Mouse (Mus musculus) neural tube, embryonic 11.5 days (tissue): ENCODE measurements around the gene Ncapg. TPM values are rescaled to one million over a fixed set of nuclear protein-coding genes. Genes with fewer than 3 reads are reported as not detected.

Experiments used
- ATAC-seq: fragments of 200-750 bp; cut with Nextera tagmentation; 2 replicates; pipeline ENCODE4 v1.8.0; 2017; ENCODE audit warnings: moderate number of reproducible peaks, mild to moderate bottlenecking, moderate TSS enrichment, moderate library complexity; ENCODE audit not compliant: insufficient read depth, low FRiP score, low TSS enrichment
- DNase-seq: peaks from one replicate; pipeline ENCODE4 v3.0.0-alpha.2; 2015; ENCODE audit warnings: low spot score
- H3K27ac ChIP-seq: fragments of 300-500 bp; sonication (generic); 2 replicates; pipeline ENCODE4 v1.5.1; 2014; ENCODE audit warnings: low read depth, mild to moderate bottlenecking, low read length
- H3K27me3 ChIP-seq: fragments of 300-500 bp; sonication (generic); 2 replicates; pipeline ENCODE4 v1.6.1; 2014; ENCODE audit warnings: mild to moderate bottlenecking, low read length, mixed read lengths; ENCODE audit not compliant: control insufficient read depth, insufficient read depth
- H3K36me3 ChIP-seq: fragments of 300-500 bp; sonication (generic); 2 replicates; pipeline ENCODE4 v1.6.1; 2014; ENCODE audit warnings: mild to moderate bottlenecking, low read length, moderate library complexity, mixed read lengths; ENCODE audit not compliant: control insufficient read depth, insufficient read depth
- H3K4me1 ChIP-seq: fragments of 300-500 bp; sonication (generic); 2 replicates; pipeline ENCODE4 v1.6.1; 2014; ENCODE audit warnings: low read length, mixed read lengths; ENCODE audit not compliant: control insufficient read depth, insufficient read depth
- H3K4me2 ChIP-seq: fragments of 300-500 bp; sonication (generic); 2 replicates; pipeline ENCODE4 v1.6.1; 2014; ENCODE audit warnings: low read depth, mild to moderate bottlenecking, moderate library complexity
- H3K4me3 ChIP-seq: fragments of 300-500 bp; sonication (generic); 2 replicates; pipeline ENCODE4 v1.5.1; 2014; ENCODE audit warnings: low read depth, low read length
- H3K9ac ChIP-seq: fragments of 300-500 bp; sonication (generic); 2 replicates; pipeline ENCODE4 v1.6.1; 2014; ENCODE audit warnings: mild to moderate bottlenecking, low read length
- H3K9me3 ChIP-seq: fragments of 300-500 bp; sonication (generic); 2 replicates; pipeline ENCODE4 v1.6.1; 2016; ENCODE audit warnings: low read length; ENCODE audit not compliant: control insufficient read depth
- WGBS: fragments of 180-500 bp; shearing (Covaris S2); extraction: QIAGEN DNeasy Blood & Tissue Kit; methylation state at CpG from one replicate; pipeline ENCODE4 v1.1.7; 2014; 5-methylcytosine and 5-hydroxymethylcytosine counted together
- polyA plus RNA-seq: library from polyadenylated mRNA; unstranded; fragments of >200 nt; fragmentation: Nextera tagmentation; extraction: Ambion mirVana; gene quantifications from 2 replicates; pipeline ENCODE4 v1.2.1, GENCODE M21; 2014

Ncapg gene
- polyA plus RNA-seq, 1 experiment from 2014 or later = 70.4 TPM

- no peak for ATAC-seq
- no peaks in the 10 kb centered on the region for H3K36me3 ChIP-seq
- WGBS = 86% methylated on average over 2 of the region's 2 CpGs
- no peaks in the 10 kb centered on the region for H3K9me3 ChIP-seq
- H3K27ac ChIP-seq = no peak overlapping the region
- no peaks in the 10 kb centered on the region for H3K4me1 ChIP-seq
- no peak for DNase-seq
- H3K4me2 ChIP-seq = no peak overlapping the region
- H3K9ac ChIP-seq = no peak overlapping the region
- H3K4me3 ChIP-seq = no peak overlapping the region
- no peaks in the 10 kb centered on the region for H3K27me3 ChIP-seq
Observed at GRCm38 (mm10) chr5:45733751-45734150, 64.0 kb downstream of the Ncapg start.

DNA sequence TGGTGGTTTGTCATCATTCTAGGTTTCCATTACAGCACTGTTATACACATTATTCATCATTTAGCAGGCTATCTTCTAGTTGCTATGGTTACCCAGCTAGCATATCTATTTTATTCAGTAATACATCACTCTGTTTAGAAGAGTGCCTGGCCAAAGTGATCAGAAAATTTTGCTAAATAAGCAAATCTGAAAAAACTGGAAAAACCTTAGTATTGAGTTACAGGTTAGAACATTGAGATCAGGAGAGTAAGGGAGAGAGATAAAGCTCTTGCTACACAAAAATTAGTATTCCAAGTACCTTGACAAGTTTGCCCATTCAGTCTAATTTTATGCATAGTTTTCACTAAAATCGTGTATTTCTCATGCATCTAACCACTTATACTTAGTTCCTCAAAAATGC, 68.2 kb downstream of the Ncapg start:
- Histone ChIP-seq H3K36me3 (no peaks in the 10 kb centered on the region), H3K27ac (no peak overlapping the region), H3K4me2 (no peak overlapping the region), H3K4me3 (no peak overlapping the region), H3K27me3 (no peaks in the 10 kb centered on the region), H3K9ac (no peak overlapping the region), H3K9me3 (no peaks in the 10 kb centered on the region), H3K4me1 (no peaks in the 10 kb centered on the region)
- DNase-seq = no peak
- 94% methylated on average over 1 of the region's 1 CpGs for WGBS
- no peak for ATAC-seq

Other genes starting within 250 kb of the Ncapg start
- gene Qdpr, start 219.7 kb upstream of the Ncapg start, polyA plus RNA-seq = 95.8 and 101 TPM in 2 replicates
- gene Clrn2, start 216.2 kb upstream of the Ncapg start, polyA plus RNA-seq = not detected in 2 replicates
- 76.3 and 81.2 TPM in 2 replicates for gene Lap3, start 176.5 kb upstream of the Ncapg start, polyA plus RNA-seq
- gene Med28, start 149.7 kb upstream of the Ncapg start, polyA plus RNA-seq = 281 and 285 TPM in 2 replicates
- 1.3 and 1.9 TPM in 2 replicates for gene Fam184b, start 30.3 kb upstream of the Ncapg start, polyA plus RNA-seq
- 39.8 and 47.5 TPM in 2 replicates for gene Lcorl, start 187.7 kb downstream of the Ncapg start, polyA plus RNA-seq